In the genomic region with DNA sequence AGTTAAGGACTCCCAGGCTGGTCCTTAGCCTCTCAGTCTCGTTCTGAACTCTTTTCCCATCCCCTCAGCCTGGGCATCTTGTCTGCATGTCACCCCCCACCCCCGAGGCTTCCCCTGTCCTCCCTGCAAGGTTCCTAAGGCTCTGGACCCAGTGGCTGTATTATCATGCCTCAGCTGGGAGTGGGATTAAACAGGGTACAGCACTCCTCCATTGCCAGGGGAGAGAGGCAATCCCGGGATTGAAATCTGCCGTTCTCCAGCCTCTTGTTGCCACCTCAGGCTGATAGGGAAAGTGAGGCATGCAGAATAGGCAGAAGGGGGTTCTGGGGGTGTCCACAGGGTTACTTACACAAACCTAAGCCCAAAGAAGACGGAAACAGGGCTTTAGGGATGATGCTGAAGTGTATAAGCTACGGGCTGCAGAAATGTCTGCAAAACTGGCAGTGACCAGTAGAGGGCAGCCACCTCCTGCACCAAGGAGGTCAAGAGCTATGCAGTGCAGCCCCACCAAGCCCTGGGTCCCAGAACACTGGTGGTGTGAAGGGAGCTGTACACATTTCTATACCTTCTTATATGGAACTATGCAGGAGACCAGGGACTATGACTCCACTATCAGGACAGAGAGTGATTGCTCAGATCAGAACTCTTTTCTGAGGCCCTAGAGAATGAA, we compare ENCODE assay signal across 7 mouse cellular contexts. TPM values are rescaled to one million over a fixed set of nuclear protein-coding genes. Genes with fewer than 3 reads are reported as not detected.
DNase-seq lines count a peak whose midpoint lies in the region; ATAC-seq and TF ChIP-seq lines count a peak whose summit lies in the region.

No protein-coding gene starts in this region.

- WGBS in lung, embryonic 16.5 days, result 64% methylated on average over 6 of the region's 6 CpGs

- TF ChIP-seq EP300 in ES-Bruce4 (IDR thresholded peaks at IDR 0.05; ENCODE audit: insufficient read depth, low read depth, low read length), result no peak

- no peak overlapping the region for H3K9ac ChIP-seq in ES-Bruce4 (ENCODE audit: low read depth, poor library complexity, severe bottlenecking)
- no peak overlapping the region for H3K9ac ChIP-seq in lung, embryonic 16.5 days (ENCODE audit: low read length)

- ATAC-seq in lung, embryonic 16.5 days (ENCODE audit: low read depth), result 0 out of 2 replicates have a peak, but pooled peaks have one; percentile 31

- H3K9me3 ChIP-seq in ES-Bruce4 (replicated peaks; ENCODE audit: control insufficient read depth, insufficient read depth, low read length, poor library complexity, severe bottlenecking), result no peaks in the 10 kb centered on the region
- H3K9me3 ChIP-seq in lung, embryonic 16.5 days (ENCODE audit: control insufficient read depth, low read length), result no peaks in the 10 kb centered on the region

- DNase-seq in cerebellum, adult 9-10 months, result peak; percentile 43
- peak; percentile 56 to 61 for DNase-seq in frontal cortex, postnatal 36 days (ENCODE audit: low spot score in 2 of 2)
- peak; percentile 53 for DNase-seq in kidney, postnatal 14 days
- DNase-seq in retina, postnatal 7 days (ENCODE audit: low read depth, low spot score), result peak; percentile 58

- no peak for TF ChIP-seq POLR2A in ES-Bruce4 (IDR thresholded peaks at IDR 0.05; ENCODE audit: insufficient read depth, low read length)

- no peak overlapping the region for H3K27ac ChIP-seq in ES-Bruce4 (ENCODE audit: insufficient read depth, low read length)
- H3K27ac ChIP-seq in lung, embryonic 16.5 days (ENCODE audit: low read length), result no peak overlapping the region

- H3K79me2 ChIP-seq in C2C12 (ENCODE audit: control insufficient read depth, insufficient read depth), result no peaks in the 10 kb centered on the region

- TF ChIP-seq CTCF in C2C12 (IDR thresholded peaks at IDR 0.05; ENCODE audit: control insufficient read depth, insufficient read depth, insufficient read length) (peak; percentile 86), ES-Bruce4 (IDR thresholded peaks at IDR 0.05; ENCODE audit: low read depth, low read length) (peak; percentile 95)

- H3K79me3 ChIP-seq in C2C12 (ENCODE audit: low read depth), result no peaks in the 10 kb centered on the region

- H3K4me3 ChIP-seq in C2C12 (ENCODE audit: insufficient read depth, poor library complexity, severe bottlenecking) (no peak overlapping the region), ES-Bruce4 (ENCODE audit: low read depth, low read length) (no peak overlapping the region)
- H3K4me3 ChIP-seq in lung, embryonic 16.5 days (ENCODE audit: low read length), result no peak overlapping the region

- no peaks in the 10 kb centered on the region for H3K27me3 ChIP-seq in C2C12 (ENCODE audit: control insufficient read depth, insufficient read depth, insufficient read length)
- no peaks in the 10 kb centered on the region for H3K27me3 ChIP-seq in ES-Bruce4 (ENCODE audit: control insufficient read depth, insufficient read depth, low read length, poor library complexity, severe bottlenecking)
- H3K27me3 ChIP-seq in lung, embryonic 16.5 days (ENCODE audit: control insufficient read depth, insufficient read depth, low read depth, low read length), result no peaks in the 10 kb centered on the region

- no peaks in the 10 kb centered on the region for H3K36me3 ChIP-seq in C2C12 (ENCODE audit: control insufficient read depth, insufficient read depth)
- H3K36me3 ChIP-seq in ES-Bruce4 (ENCODE audit: control insufficient read depth, insufficient read depth, low read length, poor library complexity, severe bottlenecking), result peaks cover 2% of the 10 kb centered on the region; the same call in 1 of the 2 replicates
- peaks cover 5% of the 10 kb centered on the region; the same call in 1 of the 2 replicates for H3K36me3 ChIP-seq in lung, embryonic 16.5 days (ENCODE audit: control insufficient read depth, insufficient read depth, low read length)

- no peak overlapping the region for H3K4me2 ChIP-seq in lung, embryonic 16.5 days (ENCODE audit: low read depth, low read length)

- H3K4me1 ChIP-seq in ES-Bruce4 (ENCODE audit: control insufficient read depth, insufficient read depth, low read length), result peaks cover 11% of the 10 kb centered on the region
- no peaks in the 10 kb centered on the region for H3K4me1 ChIP-seq in lung, embryonic 16.5 days (replicated peaks; ENCODE audit: control insufficient read depth, insufficient read depth, low read length)

- no peak overlapping the region for H3ac ChIP-seq in C2C12 (ENCODE audit: control insufficient read depth, insufficient read length, low read depth)

TF ChIP-seq in C2C12, 6 proteins besides CTCF, POLR2A, EP300 and RAD21:
- TF ChIP-seq CEBPB (IDR thresholded peaks at IDR 0.05; ENCODE audit: low read depth) (no peak), MAX (IDR thresholded peaks at IDR 0.05) (no peak), MYOG (IDR thresholded peaks at IDR 0.05; ENCODE audit: control insufficient read depth, extremely low read depth, insufficient read length) (no peak), MYOD1 (IDR thresholded peaks at IDR 0.05; ENCODE audit: control insufficient read depth, insufficient read length, low read depth) (no peak)
TF ChIP-seq in C2C12: peak in this region for 0.

RNA-seq across cellular contexts. Expression of a gene that starts 38.4 kb away (rescaled TPM):
- polyA plus RNA-seq in C2C12 (2012; fragmentation: generic; extraction: Trizol) (4.8 TPM), ES-Bruce4 (2011; ENCODE audit: insufficient read depth, insufficient read length, low read depth, missing spikeins) (141 and 145 TPM in 2 replicates)
- 35.0 and 37.4 TPM in 2 replicates for polyA plus RNA-seq in lung, embryonic 16.5 days (2015; fragmentation: Nextera tagmentation; extraction: Ambion mirVana)
